Mouse (Mus musculus) CH12.LX (cell line): ENCODE results near the gene Prr14l. TPM values are rescaled to one million over a fixed set of nuclear protein-coding genes. Genes with fewer than 3 reads are reported as not detected.

Experiments
- DNase-seq: peaks from one replicate; pipeline ENCODE4 v3.0.0-alpha.2; 2013; ENCODE audit errors: extremely low read depth
- H3K27ac ChIP-seq: 2 replicates; pipeline ENCODE4 v1.5.1; 2012; ENCODE audit warnings: low read depth, mild to moderate bottlenecking, control low read depth, moderate library complexity; ENCODE audit not compliant: insufficient read depth
- H3K27me3 ChIP-seq: replicated peaks from 2 replicates; pipeline ENCODE3; 2012; ENCODE audit warnings: inconsistent platforms
- H3K36me3 ChIP-seq, 2 experiments: replicated peaks in 1 of 2; 2 replicates each; pipeline versions ENCODE3 to v1.6.1; 2012; ENCODE audit warnings: inconsistent platforms in 1 of 2, low read length in 1 of 2, mild to moderate bottlenecking in 1 of 2, mixed read lengths in 1 of 2, moderate library complexity in 1 of 2; ENCODE audit not compliant: control insufficient read depth in 1 of 2, insufficient read depth in 1 of 2
- H3K4me1 ChIP-seq, 2 experiments: 2 replicates each; pipeline ENCODE4 v1.6.1; 2012; ENCODE audit warnings: inconsistent platforms in 1 of 2, moderate library complexity in 1 of 2; ENCODE audit not compliant: insufficient read depth in 2 of 2, control insufficient read depth in 1 of 2
- H3K4me2 ChIP-seq: 2 replicates; pipeline ENCODE4 v1.6.1; 2012; ENCODE audit warnings: low read depth, mild to moderate bottlenecking, control low read depth; ENCODE audit not compliant: poor library complexity, insufficient read depth, severe bottlenecking
- H3K4me3 ChIP-seq, 3 experiments: fragments of 150-350 bp in 1 of 3; sonication (generic) in 1 of 3; replicated peaks in 1 of 3; 2 replicates each; pipeline versions ENCODE3 to v1.5.1; 2011 to 2012; ENCODE audit warnings: low read depth in 2 of 3, low read length in 2 of 3, mild to moderate bottlenecking in 2 of 3, moderate library complexity in 2 of 3, control low read depth in 1 of 3, improper control_type of control experiment in 1 of 3, inconsistent platforms in 1 of 3, mixed read lengths in 1 of 3; ENCODE audit not compliant: poor library complexity in 1 of 3
- H3K79me2 ChIP-seq: replicated peaks from 2 replicates; pipeline ENCODE4 v1.6.1; 2012; ENCODE audit warnings: mild to moderate bottlenecking, moderate library complexity; ENCODE audit not compliant: control insufficient read depth, poor library complexity, insufficient read depth, severe bottlenecking; ENCODE audit errors: extremely low read depth
- H3K9ac ChIP-seq: 2 replicates; pipeline ENCODE4 v1.6.1; 2012; ENCODE audit warnings: low read depth, mild to moderate bottlenecking, control low read depth, moderate library complexity; ENCODE audit not compliant: insufficient read depth
- H3K9me3 ChIP-seq: replicated peaks from 2 replicates; pipeline ENCODE3; 2012; ENCODE audit warnings: low read length, inconsistent platforms, mixed read lengths
- CHD1 ChIP-seq: IDR thresholded peaks from 2 replicates; pipeline ENCODE4 v1.6.1; 2012; ENCODE audit warnings: low read depth, low read length, improper control_type of control experiment, inconsistent platforms
- CTCF ChIP-seq, 2 experiments: IDR thresholded peaks in 1 of 2; conservative IDR thresholded peaks in 1 of 2; 2 replicates each; pipeline ENCODE4 v1.5.1; 2011 to 2012; ENCODE audit warnings: low read depth in 2 of 2, low read length in 2 of 2, improper control_type of control experiment in 1 of 2, inconsistent platforms in 1 of 2, mild to moderate bottlenecking in 1 of 2, moderate library complexity in 1 of 2
- ELF1 ChIP-seq: IDR thresholded peaks from 2 replicates; pipeline ENCODE4 v1.6.1; 2014; ENCODE audit warnings: low read depth, mild to moderate bottlenecking, inconsistent platforms, low read length, improper control_type of control experiment
- EP300 ChIP-seq: IDR thresholded peaks from 2 replicates; pipeline ENCODE4 v1.6.1; 2011; ENCODE audit warnings: low read length, improper control_type of control experiment
- GABPA ChIP-seq: IDR thresholded peaks from 2 replicates; pipeline ENCODE4 v1.6.1; 2012; ENCODE audit warnings: low read depth, low read length, improper control_type of control experiment, inconsistent platforms; ENCODE audit not compliant: insufficient replicate concordance
- HCFC1 ChIP-seq: IDR thresholded peaks from 2 replicates; pipeline ENCODE4 v1.6.1; 2012; ENCODE audit warnings: low read depth, mild to moderate bottlenecking, inconsistent platforms, low read length, improper control_type of control experiment
- JUN ChIP-seq: IDR thresholded peaks from 2 replicates; pipeline ENCODE4 v1.6.1; 2011; ENCODE audit warnings: low read depth, mild to moderate bottlenecking, low read length, improper control_type of control experiment, moderate library complexity; ENCODE audit not compliant: insufficient read depth
- JUND ChIP-seq: conservative IDR thresholded peaks from 2 replicates; pipeline ENCODE4 v1.6.1; 2011; ENCODE audit warnings: low read depth, low read length, improper control_type of control experiment
- KAT2A ChIP-seq: IDR thresholded peaks from 2 replicates; pipeline ENCODE4 v1.6.1; 2012; ENCODE audit warnings: low read length, improper control_type of control experiment, inconsistent platforms; ENCODE audit not compliant: insufficient replicate concordance
- MAFK ChIP-seq: IDR thresholded peaks from 2 replicates; pipeline ENCODE4 v1.6.1; 2011; ENCODE audit warnings: low read length, improper control_type of control experiment; ENCODE audit not compliant: insufficient replicate concordance
- MAX ChIP-seq: IDR thresholded peaks from 2 replicates; pipeline ENCODE4 v1.6.1; 2011; ENCODE audit warnings: low read length, improper control_type of control experiment
- MAZ ChIP-seq: IDR thresholded peaks from 2 replicates; pipeline ENCODE4 v1.6.1; 2012; ENCODE audit warnings: low read depth, mild to moderate bottlenecking, inconsistent platforms, low read length, improper control_type of control experiment, moderate library complexity
- MYC ChIP-seq: IDR thresholded peaks from 2 replicates; pipeline ENCODE4 v1.6.1; 2011; ENCODE audit warnings: low read depth, mild to moderate bottlenecking, improper control_type of control experiment, low read length
- NELFE ChIP-seq: IDR thresholded peaks from 2 replicates; pipeline ENCODE4 v1.6.1; 2011; ENCODE audit warnings: low read depth, low read length, improper control_type of control experiment
- NRF1 ChIP-seq: IDR thresholded peaks from 2 replicates; pipeline ENCODE4 v1.6.1; 2014; ENCODE audit warnings: low read depth, mild to moderate bottlenecking, inconsistent platforms, low read length, improper control_type of control experiment, moderate library complexity
- POLR2A ChIP-seq: IDR thresholded peaks from 2 replicates; pipeline ENCODE4 v1.6.1; 2011; ENCODE audit warnings: low read depth, mild to moderate bottlenecking, improper control_type of control experiment, low read length
- SIN3A ChIP-seq: IDR thresholded peaks from 2 replicates; pipeline ENCODE4 v1.6.1; 2012; ENCODE audit warnings: low read length, improper control_type of control experiment, inconsistent platforms
- SMC3 ChIP-seq: IDR thresholded peaks from 2 replicates; pipeline ENCODE4 v1.6.1; 2011; ENCODE audit warnings: low read depth, low read length, improper control_type of control experiment
- TCF12 ChIP-seq: IDR thresholded peaks from 2 replicates; pipeline ENCODE4 v1.6.1; 2014; ENCODE audit warnings: low read depth, mild to moderate bottlenecking, inconsistent platforms, low read length, improper control_type of control experiment
- USF2 ChIP-seq: conservative IDR thresholded peaks from 2 replicates; pipeline ENCODE4 v1.6.1; 2011; ENCODE audit warnings: low read depth, low read length, improper control_type of control experiment
- ZMIZ1 ChIP-seq: IDR thresholded peaks from 2 replicates; pipeline ENCODE4 v1.6.1; 2012; ENCODE audit warnings: low read depth, mild to moderate bottlenecking, inconsistent platforms, low read length, improper control_type of control experiment
- dilution Hi-C: fragments of 300-500 bp; cut with MboI; formaldehyde crosslinking; loops from 2 replicates; pipeline ENCODE4 v1.14.3; 2020; ENCODE audit warnings: low sequenced_read_pairs; ENCODE audit not compliant: extremely low pct_unique_long_range_greater_than_20kb, extremely low pct_ligation_motif_present
- in situ Hi-C: fragments of 300-500 bp; cut with MboI; formaldehyde crosslinking; loops from 3 replicates; pipeline ENCODE4 v1.14.3; 2019; ENCODE audit warnings: low sequenced_read_pairs, low pct_ligation_motif_present, low pct_unique_long_range_greater_than_20kb, mixed read lengths
- polyA plus RNA-seq: library from polyadenylated mRNA; unstranded; fragments of >175 nt; gene quantifications from 2 replicates; pipeline ENCODE4 v1.2.1, GENCODE M21; 2012; ENCODE audit warnings: low read depth; ENCODE audit not compliant: insufficient read length
- total RNA-seq, 2 experiments: library from RNA; depleted of rRNA; stranded (reverse); fragments of 300-350 nt in 1 of 2; fragments of >200 nt in 1 of 2; gene quantifications; 2 replicates each; pipeline ENCODE4 v1.2.3; 2012 to 2014

Gene Prr14l
- total and polyA plus RNA-seq, 3 experiments = 5.4 to 15.6 (median 14.5) TPM

DNA sequence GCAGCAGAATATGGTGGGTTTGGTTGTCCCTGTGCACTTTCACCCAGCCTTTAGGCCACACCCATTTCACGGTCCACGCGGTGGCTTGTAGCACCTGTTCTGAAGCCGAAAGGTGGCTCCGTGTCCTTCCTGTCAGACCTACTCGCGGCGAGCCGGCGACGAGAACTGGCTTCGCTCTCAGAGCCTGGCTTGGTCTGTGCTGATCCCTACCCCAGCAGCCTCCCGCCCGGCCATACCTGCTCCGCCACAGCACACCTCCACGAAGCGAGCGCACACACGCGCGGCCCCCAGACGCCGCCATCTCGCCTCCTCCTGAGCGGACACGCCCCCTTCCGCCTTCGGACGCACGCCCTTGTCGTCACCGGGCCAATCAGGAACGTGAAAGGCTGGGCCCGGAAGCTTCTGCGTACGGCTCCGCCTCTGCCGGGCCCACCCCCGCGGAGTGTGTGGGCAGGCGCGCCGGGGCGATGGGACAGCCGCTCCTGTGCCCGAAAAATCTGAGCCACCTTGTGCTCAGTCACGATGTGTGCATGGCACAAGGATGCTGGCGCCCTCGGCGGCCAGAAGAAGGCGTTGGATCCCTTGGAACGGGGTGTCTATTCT is 68.6 kb downstream of the Prr14l start, which contains the start of gene Pisd (continued):
- peak; percentile 85 for TF ChIP-seq NELFE
- TF ChIP-seq ELF1 = peak; percentile 95
- TF ChIP-seq TCF12 = peak; percentile 76; the same call in 1 of the 2 replicates
- no peak for TF ChIP-seq CHD1
- peak; percentile 88 for TF ChIP-seq MYC
- no peak for TF ChIP-seq JUND
- no peak for TF ChIP-seq KAT2A
- peak; percentile 74; the same call in 1 of the 2 replicates for TF ChIP-seq ZMIZ1
- peak; percentile 77 for TF ChIP-seq NRF1
- TF ChIP-seq SIN3A = peak; percentile 82
- TF ChIP-seq JUN = no peak
- no peak for TF ChIP-seq MAFK
- peak; percentile 96 for TF ChIP-seq POLR2A
- peak; percentile 63; the same call in 1 of the 2 replicates for TF ChIP-seq MAX
- no peak; the same call in 1 of the 2 replicates for TF ChIP-seq SMC3
- TF ChIP-seq USF2 = no peak

DNA sequence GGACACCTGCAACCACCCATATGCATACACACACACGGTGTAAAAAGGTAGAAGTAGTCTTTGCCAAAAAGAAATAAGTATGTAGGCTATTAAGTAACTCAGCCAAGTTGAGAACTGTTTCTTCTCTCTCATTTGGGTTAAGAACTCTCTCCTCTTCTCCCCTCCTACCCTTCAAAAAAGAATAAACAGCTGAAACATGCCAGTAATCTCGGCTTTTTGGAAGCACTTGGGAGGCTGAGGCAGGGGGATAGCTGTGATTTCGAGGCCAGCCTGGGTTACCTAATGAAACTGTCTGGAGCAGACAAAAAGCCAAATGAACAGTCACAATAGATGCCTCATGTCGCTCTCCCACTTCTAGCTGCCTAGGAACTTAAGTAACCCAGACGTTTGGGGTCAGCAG is 69.3 kb downstream of the Prr14l start:
- Histone ChIP-seq H3K4me2 (peak overlapping the region; percentile 86; the same call in 1 of the 2 replicates), H3K36me3 (peaks cover 17 to 53% of the 10 kb centered on the region in 2 experiments), H3K4me3 (peak overlapping the region; percentile 85 to 94 (median 91)), H3K27ac (no peak overlapping the region), H3K4me1 (peaks cover 3 to 33% of the 10 kb centered on the region in 2 experiments; a peak in 3 of 4 replicates), H3K27me3 (no peaks in the 10 kb centered on the region), H3K79me2 (peaks cover 12% of the 10 kb centered on the region; the same call in 1 of the 2 replicates), H3K9ac (peak overlapping the region; percentile 74), H3K9me3 (no peaks in the 10 kb centered on the region)
- in situ Hi-C loops (no loop called here), dilution Hi-C loops (no loop called here)
- no peak for TF ChIP-seq JUN
- TF ChIP-seq HCFC1 = no peak
- TF ChIP-seq EP300 = no peak
- TF ChIP-seq NRF1 = no peak
- TF ChIP-seq POLR2A = no peak
- no peak for TF ChIP-seq TCF12
- TF ChIP-seq GABPA = no peak
- no peak for TF ChIP-seq MAZ
- TF ChIP-seq MYC = no peak
- no peak for TF ChIP-seq CTCF (conservative IDR thresholded peaks at IDR 0.05 in 1 of 2, IDR thresholded peaks at IDR 0.05 in 1 of 2; ENCODE audit: low read depth in 2 of 2, low read length in 2 of 2)
- DNase-seq = no peak
